In genomic region chr16:11526996-11527395, GRCm38 (mm10) we compare ENCODE assay signal across 13 mouse cellular contexts.
A peak's percentile ranks its signal among the peaks of the same experiment; 100 is the strongest.
DNase-seq lines count a peak whose midpoint lies in the region; ATAC-seq and TF ChIP-seq lines count a peak whose summit lies in the region.
"Had no signal": no experiment of that assay in that cellular context is flagged by ENCODE, and none has a peak within 500 bp of the region (broad histone marks: within the 10 kb centered on the region; RNA-seq: fewer than 3 reads in every experiment).

No protein-coding gene starts in this region.

- H3K4me2 ChIP-seq in kidney, postnatal 0 days (ENCODE audit: low read length), result no peak overlapping the region
- 0 out of 2 replicates have a peak overlapping the region, but pooled peaks have one; percentile 8 for H3K4me2 ChIP-seq in forebrain, postnatal 0 days (ENCODE audit: low read depth)
- no peak overlapping the region for H3K4me2 ChIP-seq in intestine, postnatal 0 days (replicated peaks; ENCODE audit: low read depth)
- H3K4me2 ChIP-seq: embryonic facial prominence, embryonic 13.5 days; hindbrain, embryonic 12.5 days had no signal

- H3K27ac ChIP-seq in kidney, postnatal 0 days, result peak overlapping the region; percentile 2; the same call in 1 of the 2 replicates
- 0 out of 2 replicates have a peak overlapping the region, but pooled peaks have one; percentile 30 for H3K27ac ChIP-seq in forebrain, postnatal 0 days (ENCODE audit: low read depth, low read length)
- H3K27ac ChIP-seq in intestine, postnatal 0 days (ENCODE audit: low read depth, low read length), result no peak overlapping the region
- H3K27ac ChIP-seq: hindbrain, embryonic 12.5 days had no signal

- no peaks in the 10 kb centered on the region for H3K4me1 ChIP-seq in kidney, postnatal 0 days (replicated peaks; ENCODE audit: insufficient read depth, low read length)
- H3K4me1 ChIP-seq in forebrain, postnatal 0 days (ENCODE audit: insufficient read depth), result peaks cover 5% of the 10 kb centered on the region; the same call in 1 of the 2 replicates
- peaks cover 4% of the 10 kb centered on the region; the same call in 1 of the 2 replicates for H3K4me1 ChIP-seq in intestine, postnatal 0 days (replicated peaks; ENCODE audit: control insufficient read depth, insufficient read depth, low read length)

- intact Hi-C loops in left cerebral cortex, postnatal 25 days (cut with DNase I), result loop anchor here (1.0 to 5.0 kb wide), 2 partner anchors 66 to 140 kb away; no protein-coding TSS in a partner anchor

- no peak overlapping the region for H3K4me3 ChIP-seq in kidney, postnatal 0 days (replicated peaks; ENCODE audit: low read depth, low read length)
- no peak overlapping the region for H3K4me3 ChIP-seq in forebrain, postnatal 0 days (ENCODE audit: low read depth, low read length)
- no peak overlapping the region for H3K4me3 ChIP-seq in intestine, postnatal 0 days (ENCODE audit: low read depth, low read length)
- H3K4me3 ChIP-seq: embryonic facial prominence, embryonic 13.5 days; heart, embryonic 10.5 days; hindbrain, embryonic 12.5 days had no signal

- TF ChIP-seq CTCF in kidney, postnatal 0 days (IDR thresholded peaks at IDR 0.05; ENCODE audit: low read depth), result no peak
- TF ChIP-seq CTCF in forebrain, postnatal 0 days (IDR thresholded peaks at IDR 0.05; ENCODE audit: low read depth), result no peak
- no peak for TF ChIP-seq CTCF in intestine, postnatal 0 days (IDR thresholded peaks at IDR 0.05; ENCODE audit: low read depth)

- WGBS in kidney, postnatal 0 days, result 53% methylated on average over 10 of the region's 10 CpGs
- 59% methylated on average over 10 of the region's 10 CpGs for WGBS in forebrain, postnatal 0 days
- 85% methylated on average over 10 of the region's 10 CpGs for WGBS in intestine, postnatal 0 days

- no peak for ATAC-seq in kidney, postnatal 0 days (replicated peaks; ENCODE audit: low FRiP score, low read depth)
- ATAC-seq in forebrain, postnatal 0 days, result peak; percentile 68
- ATAC-seq in erythroblast, adult 5-6 weeks (replicated peaks; ENCODE audit: low FRiP score, poor library complexity, severe bottlenecking), result no peak
- ATAC-seq in intestine, postnatal 0 days, result no peak

- no peaks in the 10 kb centered on the region for H3K36me3 ChIP-seq in kidney, postnatal 0 days (ENCODE audit: insufficient read depth, low read length)
- H3K36me3 ChIP-seq in forebrain, postnatal 0 days (ENCODE audit: insufficient read depth), result no peaks in the 10 kb centered on the region
- no peaks in the 10 kb centered on the region for H3K36me3 ChIP-seq in intestine, postnatal 0 days (ENCODE audit: control insufficient read depth, insufficient read depth)
- H3K36me3 ChIP-seq: embryonic facial prominence, embryonic 13.5 days; heart, embryonic 10.5 days had no signal

- peak; percentile 24 for DNase-seq in kidney, postnatal 0 days (ENCODE audit: low spot score)
- no peak for DNase-seq in kidney, postnatal 36 days
- peak; percentile 36 for DNase-seq in forebrain, postnatal 0 days
- DNase-seq in frontal cortex, postnatal 14 days (ENCODE audit: low spot score in 2 of 2), result peak; percentile 55 to 60
- DNase-seq in left cerebral cortex, postnatal 25 days (ENCODE audit: low spot score in 2 of 2), result peak; percentile 65 to 95
- DNase-seq: adrenal gland, postnatal 36 days; cerebellum, adult 9-10 months; lung, postnatal 4 days had no signal

- no peaks in the 10 kb centered on the region for H3K27me3 ChIP-seq in kidney, postnatal 0 days (ENCODE audit: insufficient read depth, low read length)
- no peaks in the 10 kb centered on the region for H3K27me3 ChIP-seq in forebrain, postnatal 0 days (ENCODE audit: insufficient read depth, low read length)
- H3K27me3 ChIP-seq in intestine, postnatal 0 days (replicated peaks; ENCODE audit: control insufficient read depth, insufficient read depth, low read length), result no peaks in the 10 kb centered on the region
- H3K27me3 ChIP-seq: embryonic facial prominence, embryonic 13.5 days; hindbrain, embryonic 12.5 days had no signal

- H3K9ac ChIP-seq in kidney, postnatal 0 days (ENCODE audit: low read depth, low read length), result no peak overlapping the region
- H3K9ac ChIP-seq in forebrain, postnatal 0 days, result 0 out of 2 replicates have a peak overlapping the region, but pooled peaks have one; percentile 2
- no peak overlapping the region for H3K9ac ChIP-seq in intestine, postnatal 0 days (ENCODE audit: low read depth, low read length)
- H3K9ac ChIP-seq: hindbrain, embryonic 12.5 days had no signal

- H3K9me3 ChIP-seq in kidney, postnatal 0 days (replicated peaks; ENCODE audit: low read length), result no peaks in the 10 kb centered on the region
- no peaks in the 10 kb centered on the region for H3K9me3 ChIP-seq in forebrain, postnatal 0 days (ENCODE audit: low read length)
- H3K9me3 ChIP-seq in intestine, postnatal 0 days (ENCODE audit: control insufficient read depth), result no peaks in the 10 kb centered on the region
- H3K9me3 ChIP-seq: embryonic facial prominence, embryonic 13.5 days; heart, embryonic 10.5 days; hindbrain, embryonic 12.5 days had no signal

Comparison
In these comparisons a context has a peak if more than half of its experiments do, and no peak if none do; other contexts are left out.
1. DNase-seq: peak in kidney, postnatal 0 days (single experiment), forebrain, postnatal 0 days (single experiment), frontal cortex, postnatal 14 days (2 of 2) and left cerebral cortex, postnatal 25 days (2 of 2); none in kidney, postnatal 36 days (0 of 2).